ENCODE assay signal across 13 mouse cellular contexts in genomic region chr12:112860765-112861164, GRCm38 (mm10). TPM values are rescaled to one million over a fixed set of nuclear protein-coding genes. Genes with fewer than 3 reads are reported as not detected.
DNase-seq lines count a peak whose midpoint lies in the region; ATAC-seq lines count a peak whose summit lies in the region.
"Had no signal": no experiment of that assay in that cellular context is flagged by ENCODE, and none has a peak within 500 bp of the region (broad histone marks: within the 10 kb centered on the region; RNA-seq: fewer than 3 reads in every experiment).

No protein-coding gene starts in this region.

- H3K9ac ChIP-seq in lung, embryonic 16.5 days (ENCODE audit: low read length) = no peak overlapping the region
- H3K9ac ChIP-seq in liver, embryonic 15.5 days = no peak overlapping the region
- H3K9ac ChIP-seq: limb, embryonic 15.5 days had no signal

- H3K4me1 ChIP-seq in lung, embryonic 16.5 days (replicated peaks; ENCODE audit: control insufficient read depth, insufficient read depth, low read length) = no peaks in the 10 kb centered on the region
- no peaks in the 10 kb centered on the region for H3K4me1 ChIP-seq in liver, embryonic 15.5 days (replicated peaks)
- H3K4me1 ChIP-seq: limb, embryonic 15.5 days had no signal

- H3K4me3 ChIP-seq in lung, embryonic 16.5 days (ENCODE audit: low read length) = no peak overlapping the region
- no peak overlapping the region for H3K4me3 ChIP-seq in liver, embryonic 15.5 days (replicated peaks)
- H3K4me3 ChIP-seq: limb, embryonic 15.5 days had no signal

- H3K36me3 ChIP-seq in lung, embryonic 16.5 days (ENCODE audit: control insufficient read depth, insufficient read depth, low read length) = no peaks in the 10 kb centered on the region
- no peaks in the 10 kb centered on the region for H3K36me3 ChIP-seq in liver, embryonic 15.5 days (replicated peaks)
- H3K36me3 ChIP-seq: limb, embryonic 15.5 days had no signal

- peak; percentile 47; the same call in 1 of the 2 replicates for ATAC-seq in lung, embryonic 16.5 days (ENCODE audit: low read depth)
- peak; percentile 38 for ATAC-seq in liver, embryonic 15.5 days (ENCODE audit: insufficient read depth)
- ATAC-seq: Patski had no signal

- WGBS in lung, embryonic 16.5 days = 57% methylated on average over 7 of the region's 7 CpGs
- WGBS in liver, embryonic 15.5 days (ENCODE audit: insufficient replicate concordance) = 32% methylated on average over 7 of the region's 7 CpGs

- no peaks in the 10 kb centered on the region for H3K9me3 ChIP-seq in lung, embryonic 16.5 days (ENCODE audit: control insufficient read depth, low read length)
- no peaks in the 10 kb centered on the region for H3K9me3 ChIP-seq in liver, embryonic 15.5 days (replicated peaks)
- H3K9me3 ChIP-seq: limb, embryonic 15.5 days had no signal

- no peaks in the 10 kb centered on the region for H3K27me3 ChIP-seq in lung, embryonic 16.5 days (ENCODE audit: control insufficient read depth, insufficient read depth, low read depth, low read length)
- no peaks in the 10 kb centered on the region for H3K27me3 ChIP-seq in liver, embryonic 15.5 days
- H3K27me3 ChIP-seq: limb, embryonic 15.5 days; Patski had no signal

- DNase-seq in adrenal gland, postnatal 14 days = peak; percentile 9
- no peak for DNase-seq in adrenal gland, postnatal 36 days
- DNase-seq in lung, postnatal 25 days (ENCODE audit: low spot score) = no peak
- DNase-seq in thymus, postnatal 0 days (ENCODE audit: low spot score) = peak; percentile 81
- no peak for DNase-seq in urinary bladder, adult 18-20 months (ENCODE audit: low spot score in 2 of 2)
- no peak for DNase-seq in adipocyte (ENCODE audit: low spot score)
- DNase-seq: gastrocnemius, postnatal 36 days; kidney, adult 2 months had no signal

- H3K27ac ChIP-seq in lung, embryonic 16.5 days (ENCODE audit: low read length) = no peak overlapping the region
- no peak overlapping the region for H3K27ac ChIP-seq in liver, embryonic 15.5 days (replicated peaks)
- H3K27ac ChIP-seq: limb, embryonic 15.5 days had no signal

- H3K4me2 ChIP-seq in lung, embryonic 16.5 days (ENCODE audit: low read depth, low read length) = no peak overlapping the region
- no peak overlapping the region; the same call in 1 of the 2 replicates for H3K4me2 ChIP-seq in liver, embryonic 15.5 days
- H3K4me2 ChIP-seq: limb, embryonic 15.5 days had no signal

RNA-seq across cellular contexts. Expression of gene Gpr132, which starts 7.3 kb away (rescaled TPM):
- 0.30 and 3.4 TPM in 2 replicates for total RNA-seq in adrenal gland, postnatal 14 days (2021)
- total RNA-seq in adrenal gland, postnatal 36 days (2021) = under 1 TPM; 0.33 to 0.40 TPM
- polyA plus RNA-seq in lung, embryonic 16.5 days (2015; fragmentation: Nextera tagmentation; extraction: Ambion mirVana) = 0.15 and 0.73 TPM in 2 replicates
- 0.26 and 0.32 TPM in 2 replicates for polyA plus RNA-seq in liver, embryonic 15.5 days (2015; fragmentation: Nextera tagmentation; extraction: Ambion mirVana)
- polyA plus RNA-seq in thymus, postnatal 0 days (2015; fragmentation: Nextera tagmentation; extraction: Ambion mirVana) = 26.6 and 28.5 TPM in 2 replicates
- total RNA-seq: layer of hippocampus, postnatal 14 days had no signal
- polyA plus RNA-seq: Patski had no signal

RNA-seq across cellular contexts. Expression of gene Cdca4, which starts 31.5 kb away (rescaled TPM):
- total RNA-seq in adrenal gland, postnatal 14 days (2021) = 19.9 and 21.4 TPM in 2 replicates
- 10 to 100 TPM; 14.7 to 19.5 TPM for total RNA-seq in adrenal gland, postnatal 36 days (2021)
- polyA plus RNA-seq in lung, embryonic 16.5 days (2015; fragmentation: Nextera tagmentation; extraction: Ambion mirVana) = 105 and 108 TPM in 2 replicates
- 62.9 and 67.0 TPM in 2 replicates for polyA plus RNA-seq in liver, embryonic 15.5 days (2015; fragmentation: Nextera tagmentation; extraction: Ambion mirVana)
- polyA plus RNA-seq in thymus, postnatal 0 days (2015; fragmentation: Nextera tagmentation; extraction: Ambion mirVana) = 147 and 151 TPM in 2 replicates

RNA-seq across cellular contexts. Expression of gene Clba1, which starts 52.0 kb away (rescaled TPM):
- total RNA-seq in adrenal gland, postnatal 14 days (2021) = 3.4 and 5.6 TPM in 2 replicates
- total RNA-seq in adrenal gland, postnatal 36 days (2021) = 10 to 100 TPM; 10.0 to 12.0 TPM
- polyA plus RNA-seq in lung, embryonic 16.5 days (2015; fragmentation: Nextera tagmentation; extraction: Ambion mirVana) = 9.2 and 9.5 TPM in 2 replicates
- polyA plus RNA-seq in liver, embryonic 15.5 days (2015; fragmentation: Nextera tagmentation; extraction: Ambion mirVana) = 0.43 and 0.61 TPM in 2 replicates
- polyA plus RNA-seq in thymus, postnatal 0 days (2015; fragmentation: Nextera tagmentation; extraction: Ambion mirVana) = 4.8 and 4.9 TPM in 2 replicates

RNA-seq across cellular contexts. Expression of gene Ahnak2, which starts 58.3 kb away (rescaled TPM):
- total RNA-seq in adrenal gland, postnatal 14 days (2021) = 7.2 and 9.6 TPM in 2 replicates
- 1 to 10 TPM; 7.5 to 7.7 TPM for total RNA-seq in adrenal gland, postnatal 36 days (2021)
- polyA plus RNA-seq in lung, embryonic 16.5 days (2015; fragmentation: Nextera tagmentation; extraction: Ambion mirVana) = 0.84 and 1.4 TPM in 2 replicates
- polyA plus RNA-seq in liver, embryonic 15.5 days (2015; fragmentation: Nextera tagmentation; extraction: Ambion mirVana) = 0.18 and 0.23 TPM in 2 replicates
- polyA plus RNA-seq in thymus, postnatal 0 days (2015; fragmentation: Nextera tagmentation; extraction: Ambion mirVana) = 1.0 and 1.2 TPM in 2 replicates

Comparison
In these comparisons a context has a peak if more than half of its experiments do, and no peak if none do; other contexts are left out.
1. DNase-seq: peak in adrenal gland, postnatal 14 days (single experiment) and thymus, postnatal 0 days (single experiment); none in adrenal gland, postnatal 36 days (0 of 2), lung, postnatal 25 days (single experiment), urinary bladder, adult 18-20 months (0 of 2) and adipocyte (single experiment).
2. RNA of gene Gpr132, which starts 7.3 kb away (polyA plus RNA-seq): 26.6 to 28.5 TPM in thymus, postnatal 0 days; 0.26 to 0.32 TPM in liver, embryonic 15.5 days and 0.15 to 0.73 TPM in lung, embryonic 16.5 days; every median in the first group is over 10 times any median in the second.